Mouse (Mus musculus) kidney, postnatal 10 days (tissue): ENCODE data around the gene Ccdc187.

Source experiments
- DNase-seq: peaks from one replicate; pipeline ENCODE4 v3.0.0; 2021; ENCODE audit warnings: mixed read lengths

The Ccdc187 gene

GRCm38 (mm10) chr2:26294457-26294856 lies at the start of gene Ccdc187:
Ccdc187 (minus strand) TSS chr2:26294557.
- DNase-seq = no peak

- DNase-seq = peak; percentile 83
Measured at GRCm38 (mm10) chr2:26342609-26343490, 48.5 kb upstream of the Ccdc187 start.

- DNase-seq = peak; percentile 80
Measured at GRCm38 (mm10) chr2:26342044-26342443, 47.7 kb upstream of the Ccdc187 start.

DNA sequence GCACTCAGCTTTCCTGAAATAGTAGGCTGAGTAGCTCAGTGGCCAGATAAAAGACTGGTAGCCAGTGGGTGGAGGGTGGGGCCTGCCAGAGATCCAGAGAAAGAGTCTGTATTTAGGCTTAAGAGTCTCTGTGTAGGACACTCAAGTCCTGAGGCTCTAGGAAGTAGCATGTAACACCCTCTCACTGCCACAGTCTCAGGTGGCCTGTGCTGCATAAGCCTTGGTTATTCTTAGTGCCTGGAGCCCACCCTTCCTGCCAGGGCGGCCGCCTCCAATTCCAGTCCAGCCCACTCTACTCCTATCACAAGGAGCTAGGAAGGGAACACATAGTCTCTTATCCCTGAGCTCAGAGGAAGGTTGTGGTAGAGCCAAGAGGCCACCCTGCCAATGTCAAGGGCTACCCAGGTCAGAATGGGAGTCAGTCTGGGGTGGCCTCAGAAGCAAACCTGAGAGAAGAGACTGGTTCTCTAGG lies 47.2 kb upstream of the Ccdc187 start:
- DNase-seq = no peak

DNA sequence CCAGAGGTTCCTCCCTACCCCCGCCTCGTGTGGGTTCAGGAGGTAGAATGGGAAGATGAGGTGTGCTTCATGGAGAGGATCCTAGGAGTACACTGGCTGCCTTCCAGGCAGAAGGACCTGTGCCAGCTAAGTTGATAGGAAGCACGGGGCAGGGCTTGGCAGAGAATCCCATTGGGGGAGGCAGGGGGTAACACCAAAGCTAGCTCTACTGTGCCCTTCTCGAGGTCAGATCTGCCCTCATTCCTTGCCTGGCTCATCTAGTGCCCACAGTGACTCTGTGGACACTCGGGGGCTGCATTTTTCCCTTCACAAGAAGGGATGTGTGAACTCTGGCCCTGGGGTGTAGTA lies 44.8 kb upstream of the Ccdc187 start:
- DNase-seq = no peak

DNA sequence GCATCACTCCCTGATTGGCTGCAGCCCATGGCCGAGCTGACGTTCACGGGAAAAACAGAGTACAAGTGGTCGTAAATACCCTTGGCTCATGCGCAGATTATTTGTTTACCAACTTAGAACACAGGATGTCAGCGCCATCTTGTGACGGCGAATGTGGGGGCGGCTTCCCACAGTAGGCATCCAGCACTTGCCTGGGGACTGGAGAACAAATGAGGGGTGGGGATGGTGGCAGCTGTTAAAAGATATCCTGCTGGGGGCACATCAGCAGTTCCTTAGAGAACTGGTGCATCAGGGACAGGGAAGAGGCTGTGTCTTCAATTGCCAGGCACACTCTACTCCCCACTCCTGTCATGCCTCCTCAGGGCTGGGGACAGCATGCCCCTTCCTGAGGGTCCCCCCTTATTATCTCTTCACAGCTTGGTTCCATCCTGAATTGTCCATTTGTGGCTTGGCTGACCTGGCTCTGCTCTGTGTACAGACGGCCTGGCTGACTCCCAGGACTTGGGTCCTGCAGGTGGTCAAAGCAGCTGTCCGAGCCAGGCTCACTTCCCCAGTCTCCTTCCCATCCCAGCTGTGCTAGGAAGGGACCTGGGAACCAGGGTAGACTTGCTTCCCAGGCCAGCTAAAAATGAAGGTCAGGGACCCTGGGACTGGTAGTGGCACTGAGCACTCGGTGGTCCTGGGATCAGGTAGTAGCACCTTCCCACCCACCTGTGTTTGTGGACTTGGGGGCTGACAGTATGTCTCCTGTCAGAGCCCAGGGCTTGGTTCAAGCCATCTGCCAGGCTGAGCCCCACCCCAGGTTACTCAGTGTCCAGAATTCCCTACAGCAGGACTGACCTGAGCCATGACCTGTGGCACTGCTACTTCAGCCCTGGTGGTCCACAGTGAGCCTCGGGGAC lies 44.2 kb upstream of the Ccdc187 start:
- DNase-seq = no peak

DNA sequence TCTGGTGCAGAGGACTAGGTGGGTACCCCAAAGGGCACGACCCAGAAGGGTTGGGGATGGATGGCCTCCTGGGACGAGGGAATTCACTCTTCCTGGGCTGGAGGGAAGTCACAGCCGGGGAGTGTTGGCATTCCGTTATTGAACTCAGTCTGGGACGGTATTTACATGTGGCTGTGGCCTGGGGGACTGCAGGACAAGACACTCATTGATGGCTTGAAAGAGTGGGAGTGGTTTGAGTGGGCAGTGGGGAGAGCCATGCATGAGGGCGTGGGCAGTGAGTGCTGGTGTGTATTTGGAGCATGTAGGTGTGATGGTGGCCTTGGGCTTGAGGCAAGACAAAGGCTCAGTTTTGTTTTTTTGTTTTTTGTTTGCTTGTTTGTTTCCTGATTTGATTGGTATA lies 36.3 kb upstream of the Ccdc187 start:
- no peak for DNase-seq

DNA sequence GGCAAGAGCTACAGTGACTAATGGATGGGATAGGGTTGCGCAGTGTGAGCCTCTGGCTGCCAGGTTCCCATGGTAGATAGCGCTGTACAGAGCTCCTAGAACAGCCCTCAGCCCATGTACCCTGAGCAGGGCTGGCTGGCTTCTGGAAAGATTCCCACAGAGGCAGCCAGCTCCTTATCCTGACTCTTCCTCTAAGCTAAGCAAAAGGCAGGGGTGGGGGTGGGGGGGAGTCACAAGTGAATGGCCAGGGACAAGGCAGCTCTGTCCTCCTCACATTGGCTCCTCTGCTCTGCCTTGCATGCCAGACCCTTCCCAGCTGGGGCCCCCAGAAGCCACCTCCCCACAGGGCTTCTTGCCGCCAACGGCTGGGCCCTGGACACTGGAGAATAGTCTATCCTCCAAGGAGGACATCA lies 35.7 kb upstream of the Ccdc187 start:
- no peak for DNase-seq

DNA sequence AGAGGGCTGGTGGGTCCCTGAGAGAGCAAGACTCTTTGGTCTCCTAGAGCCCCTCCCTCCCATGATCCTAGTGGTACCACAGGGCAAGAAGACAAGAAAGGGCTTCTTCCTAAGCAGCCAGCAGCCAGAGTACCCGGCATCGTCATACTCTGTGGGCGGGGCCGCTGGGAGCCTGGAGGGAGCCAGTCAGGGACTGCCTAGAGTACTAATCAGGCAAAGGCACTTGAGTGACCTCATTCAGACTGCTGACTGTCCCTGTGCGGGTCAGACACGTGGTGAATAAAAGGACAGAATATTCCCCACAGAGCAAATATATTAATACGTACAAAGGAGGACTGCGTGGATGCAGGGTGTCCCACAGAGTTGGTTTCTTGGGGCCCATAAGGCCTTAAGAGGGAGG lies 35.0 kb upstream of the Ccdc187 start:
- DNase-seq = no peak

GRCm38 (mm10) chr2:26327852-26328251 lies 33.5 kb upstream of the Ccdc187 start:
- DNase-seq = no peak

- DNase-seq = peak; percentile 80
Measured at GRCm38 (mm10) chr2:26325386-26326181, 31.2 kb upstream of the Ccdc187 start.

- peak; percentile 66 for DNase-seq
Measured at GRCm38 (mm10) chr2:26324917-26325316, 30.6 kb upstream of the Ccdc187 start.

DNA sequence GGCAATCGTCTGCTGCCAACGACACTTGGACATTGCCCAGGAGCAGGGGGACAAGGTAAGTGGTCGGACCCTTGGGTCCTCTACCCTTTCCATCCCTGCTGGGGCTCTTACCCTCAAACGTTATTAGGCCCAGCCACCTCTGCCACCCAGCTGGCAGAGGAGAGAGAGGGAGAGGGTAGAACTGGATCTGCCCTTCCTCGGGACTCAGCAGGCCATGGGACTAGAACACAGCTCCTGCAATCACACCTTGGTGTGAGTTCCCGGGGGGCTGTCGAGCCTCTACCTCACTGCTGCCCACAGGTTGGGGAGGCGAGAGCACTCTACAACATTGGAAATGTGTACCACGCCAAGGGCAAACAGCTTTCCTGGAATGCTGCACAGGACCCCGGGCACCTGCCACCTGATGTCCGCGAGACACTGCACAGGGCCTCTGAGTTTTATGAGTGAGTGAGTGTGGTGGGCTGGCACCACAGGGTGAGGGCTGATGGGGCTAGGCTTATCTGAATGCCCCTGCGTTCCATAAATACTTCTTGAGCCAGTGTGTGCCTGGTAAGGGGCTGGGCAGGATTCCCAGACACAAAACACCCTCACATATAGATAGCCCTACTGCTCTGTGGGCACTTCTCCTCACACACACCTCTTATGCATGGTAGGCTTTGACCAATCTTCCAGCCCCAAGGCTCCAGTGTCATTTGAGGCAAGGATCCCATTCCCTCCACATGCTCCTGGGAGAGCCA lies 29.4 kb upstream of the Ccdc187 start:
- no peak for DNase-seq

- no peak for DNase-seq
Measured at GRCm38 (mm10) chr2:26320245-26321185, 26.2 kb upstream of the Ccdc187 start.

DNA sequence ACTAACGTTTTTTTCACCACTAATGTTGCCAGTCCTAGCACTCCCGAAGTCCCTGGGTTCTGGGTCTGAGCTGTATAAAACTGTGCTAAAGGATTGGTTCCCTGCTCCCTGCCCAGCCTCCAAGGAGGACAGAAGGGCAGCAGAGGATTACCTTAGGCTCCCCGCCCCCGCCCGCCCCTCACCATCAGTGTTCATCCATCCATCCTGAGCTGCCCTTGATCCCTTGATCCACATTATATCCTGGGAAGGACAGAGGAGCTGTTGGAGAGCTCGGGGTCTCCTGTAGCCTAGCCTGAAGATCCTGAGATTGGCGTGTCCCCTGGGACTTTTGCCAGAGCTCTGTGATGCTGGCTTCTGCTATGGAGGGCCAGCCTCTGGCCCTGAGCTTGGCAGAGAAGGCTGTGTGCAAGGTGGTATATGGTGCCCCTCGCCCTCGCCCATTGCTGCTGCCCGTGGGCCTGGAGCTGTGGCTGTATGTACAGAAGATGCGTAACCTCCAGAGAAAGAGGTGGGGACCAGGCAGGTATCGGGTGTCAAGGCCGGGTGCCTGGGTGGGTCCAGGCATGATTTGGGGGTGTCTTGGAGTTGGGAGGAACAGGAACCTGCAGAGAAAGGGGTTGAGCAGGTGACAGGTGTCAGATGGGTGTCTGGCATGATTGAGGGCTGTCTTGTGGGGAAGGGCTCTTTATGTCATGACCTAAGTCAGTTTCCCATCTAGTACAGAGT lies 25.3 kb upstream of the Ccdc187 start:
- no peak for DNase-seq

- DNase-seq = no peak
Measured at GRCm38 (mm10) chr2:26319109-26319508, 24.8 kb upstream of the Ccdc187 start.

DNA sequence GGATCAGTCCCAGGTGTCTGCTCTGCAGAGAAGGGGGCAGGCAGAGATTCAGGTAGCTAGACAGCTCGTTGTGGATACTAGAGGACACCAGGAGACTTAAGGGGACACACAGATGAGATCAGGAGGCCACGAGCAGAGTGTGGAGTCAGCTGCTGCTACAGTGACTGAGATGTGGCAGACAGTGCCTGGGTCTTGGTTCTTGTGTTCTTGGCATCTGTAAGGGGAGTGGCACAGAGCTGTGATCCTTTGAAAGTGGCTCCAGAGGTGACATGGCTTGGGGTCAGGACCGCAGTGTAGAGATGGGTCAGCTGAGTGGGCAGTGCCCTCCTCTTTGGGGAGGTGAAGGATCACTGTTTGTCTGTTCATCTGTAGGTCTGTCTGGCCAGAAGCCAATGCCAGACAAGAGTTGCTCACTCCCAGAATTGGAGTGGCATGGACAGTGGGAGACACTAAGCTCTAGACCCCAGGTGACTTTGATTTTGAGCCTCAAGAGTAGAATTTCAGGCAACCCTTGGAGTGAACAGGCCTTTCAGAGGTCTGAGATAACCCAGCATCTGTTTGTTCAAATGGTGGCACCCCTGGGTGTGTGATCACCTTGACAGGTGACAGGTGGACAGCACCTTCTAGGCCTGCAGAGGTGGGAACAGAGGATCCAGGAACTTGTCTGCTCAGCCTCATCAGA lies 23.8 kb upstream of the Ccdc187 start:
- DNase-seq = no peak

DNA sequence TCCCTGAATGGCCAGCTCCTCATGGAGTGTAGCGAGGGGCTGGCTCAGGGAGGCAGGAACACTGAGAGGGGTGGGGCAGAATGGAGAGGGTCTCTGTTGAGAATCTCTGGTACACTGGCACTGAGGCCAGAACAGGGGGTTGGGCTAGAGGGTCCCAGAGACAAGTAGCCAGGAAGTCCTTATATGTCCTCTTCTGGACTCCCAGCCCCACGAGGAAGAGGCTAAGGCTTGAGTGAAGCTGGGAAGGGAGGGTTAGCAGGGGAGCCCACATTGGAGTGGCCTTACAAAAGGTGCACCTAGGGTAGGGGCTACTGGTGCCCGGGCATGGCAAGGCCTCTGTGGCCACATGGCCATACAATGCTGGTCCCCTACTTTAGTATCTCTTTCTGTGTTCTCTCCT lies 23.0 kb upstream of the Ccdc187 start:
- no peak for DNase-seq

- DNase-seq = peak; percentile 60
Measured at GRCm38 (mm10) chr2:26316576-26317246, 22.4 kb upstream of the Ccdc187 start.
